Mouse (Mus musculus) left cerebral cortex, adult 8-10 months (tissue): ENCODE data around the gene Coro2b. TPM values are rescaled to one million over a fixed set of nuclear protein-coding genes. Genes with fewer than 3 reads are reported as not detected.

Experiments used
- total RNA-seq, 4 experiments: library from RNA; stranded (reverse); gene quantifications; 2 replicates each; pipeline ENCODE4 v1.2.4; 2022

Coro2b gene
- total RNA-seq, 4 experiments from 2014 or later = 159 to 171 (median 170) TPM

Other genes with a start within 250 kb of the Coro2b start
- gene Anp32a, start 195.8 kb downstream of the Coro2b start, total RNA-seq = 100 to 1,000 TPM; 280 to 364 (median 327) TPM
- 1 to 10 TPM; 2.2 to 3.1 (median 2.7) TPM for gene Itga11, start 140.8 kb upstream of the Coro2b start, total RNA-seq